Mouse (Mus musculus): Measurements from ENCODE around the gene Pip4k2c.
A peak's percentile ranks its signal among the peaks of the same experiment; 100 is the strongest.

Pip4k2c gene

DNA sequence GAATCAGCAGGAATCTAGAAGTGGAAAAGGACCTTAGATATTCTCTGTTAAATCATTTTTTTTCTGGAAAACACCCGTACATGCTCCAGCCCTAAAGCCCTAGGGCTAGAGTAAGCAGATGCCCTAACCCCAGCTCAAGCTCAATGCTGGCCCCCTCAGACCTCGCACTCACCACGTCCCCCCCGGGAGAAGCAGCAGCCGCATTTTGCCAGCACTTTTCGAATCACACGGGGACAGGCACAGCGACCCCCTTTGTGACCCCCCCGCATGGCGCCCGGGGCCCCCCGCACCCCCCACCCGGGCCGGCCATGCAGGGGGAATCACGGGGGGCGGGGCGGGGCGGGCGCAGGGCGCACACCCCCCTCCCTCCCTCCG, 23.3 kb downstream of the Pip4k2c start:
- DNase-seq: no peak

- peak; percentile 72 for DNase-seq
These were observed 23.9 kb downstream of the Pip4k2c start for GRCm38 (mm10) chr10:127187371-127188078.

- DNase-seq: no peak
These were observed 24.9 kb downstream of the Pip4k2c start for GRCm38 (mm10) chr10:127186451-127186850.

DNA sequence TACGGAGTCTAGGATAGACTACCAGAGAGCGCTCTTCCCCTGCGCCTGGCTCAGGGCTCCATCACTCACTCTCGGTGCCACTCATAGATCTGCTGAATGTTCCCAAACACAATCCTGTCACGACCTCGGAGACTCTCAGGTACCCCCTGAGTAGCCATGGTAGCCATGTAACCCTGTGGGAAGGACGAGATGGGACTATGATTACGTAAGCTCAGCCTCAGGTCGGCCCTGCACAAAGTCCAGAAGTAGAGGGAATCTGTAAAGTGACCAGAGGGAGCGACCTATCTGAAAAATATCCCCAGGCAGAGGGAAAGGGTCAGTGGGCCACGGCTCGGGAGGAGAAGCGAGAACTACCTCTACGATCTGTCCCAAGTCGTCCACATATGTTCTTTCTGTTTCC, 25.9 kb downstream of the Pip4k2c start:
- DNase-seq: no peak

DNA sequence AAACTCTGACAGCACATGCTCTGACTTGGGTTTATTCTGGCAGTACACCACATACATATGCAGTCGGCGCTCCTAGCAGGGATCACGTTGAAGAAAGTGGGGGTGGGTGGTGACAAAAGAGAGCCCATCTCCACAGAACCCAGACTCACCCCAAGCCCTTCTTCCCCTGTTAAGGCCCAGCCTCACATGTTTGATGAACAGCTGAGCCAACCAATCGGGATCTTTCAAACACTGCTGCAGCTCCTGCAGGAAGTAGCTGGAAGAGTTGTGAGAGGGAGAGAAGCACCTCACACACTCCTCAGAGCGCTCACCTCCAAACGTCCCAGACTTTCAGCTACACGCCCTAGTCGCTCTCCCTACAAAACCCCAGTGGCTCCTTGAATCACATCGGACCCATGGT, 26.3 kb downstream of the Pip4k2c start:
- no peak for DNase-seq

- no peak for DNase-seq
These were observed 27.6 kb downstream of the Pip4k2c start for GRCm38 (mm10) chr10:127183759-127184158.

DNA sequence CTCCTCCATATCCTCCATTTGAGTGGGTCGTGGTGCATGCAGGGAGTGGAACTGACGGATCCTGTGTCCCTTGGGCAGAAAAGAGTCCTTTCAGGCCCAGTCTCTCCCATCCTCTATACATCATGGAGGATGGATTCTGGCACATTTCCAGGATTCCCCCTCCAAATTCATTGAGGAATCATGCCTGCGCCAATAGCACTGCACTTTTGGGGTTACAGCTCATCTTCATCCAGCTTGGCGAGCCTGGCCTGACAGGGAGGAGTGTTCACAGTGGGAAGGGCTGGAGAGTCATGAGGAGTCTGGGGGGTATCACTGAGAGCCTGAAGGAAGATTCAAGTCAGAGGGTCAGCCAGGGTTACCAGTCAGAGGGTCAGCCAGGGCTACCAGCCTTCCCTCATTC, 28.8 kb downstream of the Pip4k2c start:
- DNase-seq: no peak

- no peak for DNase-seq
These were observed 29.8 kb downstream of the Pip4k2c start for GRCm38 (mm10) chr10:127181566-127181965.

DNA sequence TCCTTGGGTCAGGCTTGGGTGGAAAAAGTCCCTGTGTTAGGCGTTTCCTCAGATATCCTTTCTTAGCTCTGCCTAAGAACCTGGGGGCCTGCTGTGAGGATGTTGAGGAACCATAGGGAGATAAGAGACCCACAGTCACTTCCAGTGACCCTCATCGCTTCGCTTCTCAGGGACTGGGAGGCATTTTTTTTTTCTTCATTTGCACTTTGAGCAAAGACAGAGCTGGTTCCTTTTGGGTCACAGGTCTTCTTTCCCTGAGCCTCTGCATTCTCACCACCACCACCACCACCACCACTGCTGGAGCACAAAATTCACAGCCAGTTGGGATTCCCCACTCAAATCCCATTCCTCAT, 30.7 kb downstream of the Pip4k2c start:
- DNase-seq: no peak

DNA sequence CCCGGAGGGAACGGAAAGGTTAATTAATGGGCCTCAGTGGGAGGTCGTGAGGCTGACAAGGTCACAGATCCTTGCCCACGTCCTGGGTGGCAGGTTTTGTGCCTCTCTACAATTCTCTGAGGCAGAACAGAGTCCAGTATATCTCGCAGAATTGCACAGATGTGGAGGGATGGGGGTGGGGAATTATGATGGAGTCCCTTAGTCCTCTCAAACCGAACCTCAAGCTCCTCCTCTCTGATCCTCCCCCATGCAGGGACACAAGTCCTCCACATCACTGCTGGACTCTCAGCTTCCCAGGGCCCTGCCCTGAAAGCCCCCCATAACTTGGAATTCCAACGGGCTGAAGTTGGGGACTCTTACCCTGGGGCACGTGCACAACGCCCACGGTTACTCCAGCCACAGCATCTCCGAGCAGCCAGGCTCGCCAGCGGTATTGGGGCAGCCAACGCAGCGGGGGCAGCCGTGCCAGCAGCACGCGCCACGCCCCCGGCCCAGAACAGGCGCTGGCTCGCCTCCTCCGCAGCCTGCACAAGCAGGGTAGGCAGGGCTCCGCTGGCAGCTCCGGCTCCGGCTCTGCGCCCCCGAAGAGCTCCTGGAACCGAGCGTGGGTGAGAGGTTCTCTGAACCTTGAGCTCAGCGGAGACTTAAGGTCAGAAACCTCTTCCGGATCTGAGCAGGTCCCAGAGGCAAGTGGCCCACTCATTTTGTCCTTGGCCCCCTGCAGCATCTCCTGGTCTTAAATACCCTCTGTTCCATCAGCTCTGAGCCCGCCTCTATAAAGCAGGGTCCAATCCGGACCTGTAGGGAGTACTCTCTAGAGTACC, 31.3 kb downstream of the Pip4k2c start, which contains the start of gene Slc26a10:
Slc26a10 (minus strand) TSS at position 775 of the 824 bp plus-strand sequence.
- peak; percentile 68 for DNase-seq

- peak; percentile 3 for DNase-seq
These were observed 32.9 kb downstream of the Pip4k2c start for GRCm38 (mm10) chr10:127178286-127179027.

- DNase-seq: peak; percentile 73
These were observed 33.7 kb downstream of the Pip4k2c start for GRCm38 (mm10) chr10:127177719-127178118.

DNA sequence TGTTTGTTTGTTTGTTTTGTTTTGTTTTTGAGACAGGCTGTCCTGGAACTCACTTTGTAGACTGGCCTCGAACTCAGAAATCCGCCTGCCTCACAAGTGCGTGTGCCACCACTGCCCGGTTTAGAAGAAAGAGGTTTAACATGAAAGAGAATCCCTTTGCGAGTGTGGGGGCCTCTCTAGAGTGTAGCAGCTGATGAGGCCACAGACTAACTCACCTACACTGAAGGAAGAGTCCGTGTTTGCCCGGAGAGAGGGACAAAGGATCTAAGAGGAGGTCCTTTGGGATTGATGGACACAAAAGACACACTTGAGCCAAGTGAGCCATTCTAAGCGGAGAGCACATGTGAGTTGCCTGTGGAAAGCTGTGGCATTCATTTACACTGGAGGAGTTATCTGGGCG, 34.1 kb downstream of the Pip4k2c start:
- DNase-seq: no peak

DNA sequence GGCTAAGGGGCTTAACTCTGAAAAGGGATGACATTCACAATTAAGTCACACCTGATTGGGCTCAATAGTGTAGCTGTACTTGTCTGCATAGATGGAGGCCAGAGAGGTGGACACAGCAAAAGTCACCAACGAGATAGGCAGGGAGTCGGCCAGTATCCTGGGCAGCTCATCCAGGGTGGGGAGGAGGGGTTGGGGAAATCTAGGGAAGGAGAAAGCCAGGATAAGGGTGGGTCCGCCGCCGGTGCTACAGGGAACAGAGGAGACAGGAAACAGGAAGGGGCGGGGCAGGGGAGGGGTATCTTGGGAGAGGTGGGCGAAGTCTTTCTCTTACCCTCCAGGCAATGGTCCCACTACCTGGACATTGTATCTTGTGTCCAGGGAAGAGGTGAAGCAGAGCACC, 34.6 kb downstream of the Pip4k2c start:
- no peak for DNase-seq

GRCm38 (mm10) chr10:127176228-127176627, 35.2 kb downstream of the Pip4k2c start:
- no peak for DNase-seq

GRCm38 (mm10) chr10:127174170-127174569, 37.2 kb downstream of the Pip4k2c start:
- DNase-seq: no peak

DNA sequence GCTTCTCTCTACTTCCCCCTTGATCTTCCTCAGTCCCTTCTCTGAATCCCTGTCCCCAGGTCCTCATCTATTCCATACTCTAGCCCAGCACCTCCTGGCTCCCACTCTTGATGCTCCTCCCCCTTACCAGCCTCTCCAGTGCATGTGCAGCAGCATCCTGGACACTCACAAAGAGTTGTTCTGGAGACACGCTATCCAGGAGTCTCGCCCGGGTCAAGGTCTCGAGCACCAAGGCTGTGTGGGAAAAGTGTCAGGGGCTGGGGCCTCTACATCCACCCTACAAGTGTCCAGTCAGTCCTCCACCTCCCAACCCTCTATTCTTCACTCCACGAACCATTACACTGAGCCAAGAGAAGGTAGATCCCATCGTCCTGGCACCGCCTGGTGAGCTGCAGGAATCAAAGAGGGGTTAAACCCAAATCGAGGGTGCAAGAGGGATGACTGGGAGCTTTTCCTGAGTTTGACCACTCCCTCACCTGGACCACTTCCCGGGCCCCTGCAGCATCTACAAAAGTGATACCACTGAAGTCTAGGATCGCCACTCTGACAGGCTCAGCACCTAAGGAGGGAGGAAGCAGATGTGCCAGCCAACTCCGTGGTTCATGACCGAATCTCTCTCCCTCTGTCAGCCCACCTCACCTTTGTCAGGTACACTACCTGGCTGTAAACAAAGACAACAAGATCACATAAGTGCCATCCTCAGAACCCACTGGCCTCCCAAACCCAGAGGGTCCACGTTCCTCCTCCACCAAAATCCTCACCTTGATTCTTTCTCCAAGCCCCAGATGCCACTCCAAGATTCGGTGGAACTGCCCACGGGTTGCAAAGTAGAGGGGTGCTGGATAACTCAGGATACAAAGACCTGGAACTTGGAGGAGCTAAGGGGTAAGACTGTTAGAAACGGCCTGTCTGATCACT, 38.0 kb downstream of the Pip4k2c start:
- no peak for DNase-seq

DNA sequence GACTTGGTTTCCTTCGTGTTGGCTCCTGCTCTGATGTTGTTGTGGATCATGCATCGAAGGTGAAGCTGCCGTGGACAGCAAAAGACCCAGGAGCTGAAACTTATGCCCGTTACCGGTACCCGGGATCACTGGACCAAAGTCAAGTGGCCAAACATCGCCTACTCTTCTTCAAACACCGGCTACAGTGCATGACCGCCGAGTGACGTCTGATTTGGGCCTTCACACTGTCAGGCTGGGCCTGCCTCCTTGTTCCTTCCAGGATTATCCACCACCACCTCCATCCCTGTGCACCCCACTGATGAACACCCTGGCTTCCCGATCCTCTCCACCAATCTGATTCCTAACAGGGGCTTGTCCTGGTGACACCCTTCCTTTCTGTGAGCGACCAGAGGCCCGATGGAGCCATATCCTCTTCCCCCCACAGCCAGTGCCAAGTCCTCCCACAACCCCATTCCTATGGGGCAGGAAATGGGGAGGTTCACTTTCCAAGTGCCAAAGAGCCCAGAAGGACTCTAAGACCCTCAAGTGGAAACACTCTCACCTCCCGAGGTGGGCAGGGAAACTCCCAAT, 39.7 kb downstream of the Pip4k2c start:
- DNase-seq: no peak

DNA sequence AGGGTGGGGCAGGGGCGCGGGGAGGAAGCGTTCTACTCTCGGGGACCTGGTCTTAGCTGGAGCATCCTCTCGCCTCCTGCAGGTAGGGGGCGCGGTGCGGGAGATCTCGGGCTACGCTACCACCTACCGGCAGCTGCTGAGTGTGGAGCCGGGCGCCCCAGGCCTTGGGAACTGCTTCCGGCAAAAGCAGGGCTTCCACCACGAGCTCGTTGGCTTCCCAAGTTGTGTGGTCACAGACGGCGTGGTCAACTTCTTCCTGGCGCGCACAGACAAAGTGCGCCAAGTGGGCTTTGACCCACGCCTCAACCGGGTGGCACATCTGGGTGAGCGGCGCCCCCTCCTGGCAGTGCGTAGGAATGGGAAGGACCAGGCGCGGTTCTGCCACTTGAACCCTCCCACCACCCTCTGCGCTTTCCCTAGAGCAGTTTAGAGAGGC, 40.5 kb downstream of the Pip4k2c start:
- DNase-seq: peak; percentile 67

DNA sequence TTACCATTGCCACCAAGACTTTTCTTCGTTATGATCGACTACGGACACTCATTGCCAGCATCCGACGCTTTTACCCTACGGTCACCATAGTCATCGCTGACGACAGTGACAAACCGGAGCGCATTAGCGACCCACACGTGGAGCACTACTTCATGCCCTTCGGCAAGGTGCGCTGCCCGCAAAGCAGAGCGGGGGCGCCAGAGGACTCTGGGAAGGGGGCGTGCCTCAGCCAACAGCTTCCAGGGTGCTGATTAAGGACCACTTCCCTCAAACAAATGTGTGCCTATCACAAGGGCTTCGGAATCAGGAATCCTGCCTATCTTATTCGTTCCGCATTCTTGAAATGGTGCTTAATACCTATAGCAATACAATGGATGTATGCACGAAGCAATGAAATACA, 41.4 kb downstream of the Pip4k2c start:
- no peak for DNase-seq

DNA sequence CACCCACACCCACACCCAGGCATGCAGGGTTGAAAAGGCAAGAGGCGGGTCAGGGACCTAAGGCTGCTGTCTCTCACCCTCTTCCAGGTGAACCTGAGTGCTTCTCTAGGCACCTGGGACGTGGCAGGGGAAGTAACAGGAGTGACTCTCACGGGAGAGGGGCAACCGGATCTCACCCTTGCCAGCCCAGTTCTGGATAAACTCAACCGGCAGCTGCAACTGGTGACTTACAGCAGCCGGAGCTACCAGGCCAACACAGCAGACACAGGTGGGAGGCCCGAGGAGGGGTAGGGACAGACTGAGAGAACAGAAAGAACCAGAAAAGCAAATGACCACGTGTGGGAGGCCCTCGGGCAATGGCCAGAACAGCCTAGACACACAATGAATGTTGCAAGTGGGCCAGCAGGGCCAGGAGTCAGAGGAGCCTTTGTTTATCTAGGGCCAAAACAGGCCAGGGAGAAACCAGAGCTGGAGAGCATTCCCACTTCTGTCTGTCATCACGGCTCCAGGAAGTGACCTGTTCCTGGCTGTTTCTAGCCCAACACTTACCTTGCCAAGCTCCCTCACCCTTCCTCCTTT, 43.7 kb downstream of the Pip4k2c start:
- no peak for DNase-seq

Measured in right cerebral cortex, postnatal 25 days (tissue).